Mouse (Mus musculus) brain, embryonic 14.5 days (tissue): Measurements from ENCODE around the gene Zfp768.

ENCODE experiments used
- CTCF ChIP-seq: fragments of 200-500 bp; IDR thresholded peaks from 2 replicates; pipeline ENCODE4 v1.5.1; 2012; ENCODE audit warnings: inconsistent platforms, mild to moderate bottlenecking, moderate library complexity, borderline replicate concordance; ENCODE audit not compliant: insufficient read depth, insufficient read length; ENCODE audit errors: extremely low read depth
- POLR2A ChIP-seq: fragments of 200-500 bp; IDR thresholded peaks from 2 replicates; pipeline ENCODE4 v1.6.1; 2012; ENCODE audit warnings: mild to moderate bottlenecking, inconsistent platforms, borderline replicate concordance; ENCODE audit not compliant: poor library complexity, insufficient read depth, insufficient read length, severe bottlenecking; ENCODE audit errors: extremely low read depth

GRCm38 (mm10) chr7:127393944-127394333 is 48.5 kb upstream of the Zfp768 start:
- TF ChIP-seq CTCF = no peak
- no peak for TF ChIP-seq POLR2A
